Mouse (Mus musculus): ENCODE measurements around the gene Gm11214.

- no peak for TF ChIP-seq CTCF (IDR thresholded peaks at IDR 0.05; ENCODE audit: low read depth)
- TF ChIP-seq EP300 (IDR thresholded peaks at IDR 0.05; ENCODE audit: low read depth), result no peak
These were observed 40.5 kb upstream of the Gm11214 start for GRCm38 (mm10) chr4:63703686-63704085.
